Comparison of ENCODE assay signal across 10 mouse cellular contexts in the genomic region with DNA sequence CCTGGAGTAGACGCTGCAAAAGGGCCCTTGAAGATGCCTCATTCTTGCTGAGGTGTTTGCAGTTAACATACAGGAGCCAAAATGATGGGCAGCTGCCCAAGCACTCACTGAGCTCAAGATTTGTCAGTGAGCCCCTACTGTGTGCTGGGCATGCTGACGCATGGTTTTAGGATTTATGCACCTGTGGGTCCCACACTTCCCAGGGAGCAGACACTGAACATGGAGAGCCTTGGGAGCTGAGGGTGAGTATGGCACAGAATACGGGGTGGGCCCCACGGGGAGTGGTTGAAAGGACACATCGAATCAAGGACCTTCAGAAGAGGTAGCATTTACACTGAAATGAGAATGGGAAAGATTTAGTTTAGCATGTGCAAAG. TPM values are rescaled to one million over a fixed set of nuclear protein-coding genes. Genes with fewer than 3 reads are reported as not detected.
A peak's percentile ranks its signal among the peaks of the same experiment; 100 is the strongest.
DNase-seq lines count a peak whose midpoint lies in the region; ATAC-seq lines count a peak whose summit lies in the region.
"Had no signal": no experiment of that assay in that cellular context is flagged by ENCODE, and none has a peak within 500 bp of the region (broad histone marks: within the 10 kb centered on the region; RNA-seq: fewer than 3 reads in every experiment).

No protein-coding gene starts in this region.

- ATAC-seq in heart, embryonic 13.5 days (ENCODE audit: extremely low read depth, insufficient number of reproducible peaks, low FRiP score, low TSS enrichment) = no peak
- ATAC-seq in midbrain, embryonic 12.5 days (ENCODE audit: low FRiP score, low read depth) = peak; percentile 32; the same call in 1 of the 2 replicates
- ATAC-seq in hindbrain, embryonic 16.5 days = peak; percentile 48
- no peak for ATAC-seq in stomach, embryonic 16.5 days (ENCODE audit: insufficient read depth, low FRiP score)
- ATAC-seq: liver, embryonic 12.5 days had no signal

- peak overlapping the region; percentile 40 for H3K4me2 ChIP-seq in heart, embryonic 13.5 days
- no peak overlapping the region for H3K4me2 ChIP-seq in midbrain, embryonic 12.5 days (replicated peaks)
- H3K4me2 ChIP-seq in hindbrain, embryonic 16.5 days (ENCODE audit: low read length) = peak overlapping the region; percentile 35
- no peak overlapping the region for H3K4me2 ChIP-seq in stomach, embryonic 16.5 days (ENCODE audit: low read depth, low read length)
- H3K4me2 ChIP-seq: liver, embryonic 12.5 days had no signal

- peak overlapping the region; percentile 79 for H3K27ac ChIP-seq in heart, embryonic 13.5 days (replicated peaks)
- peak overlapping the region; percentile 52; the same call in 1 of the 2 replicates for H3K27ac ChIP-seq in midbrain, embryonic 12.5 days (replicated peaks)
- H3K27ac ChIP-seq in midbrain, embryonic 10.5 days (replicated peaks) = no peak overlapping the region
- peak overlapping the region; percentile 74 for H3K27ac ChIP-seq in hindbrain, embryonic 16.5 days (ENCODE audit: low read depth, low read length)
- peak overlapping the region; percentile 60 for H3K27ac ChIP-seq in stomach, embryonic 16.5 days (ENCODE audit: low read length)
- H3K27ac ChIP-seq: liver, embryonic 12.5 days had no signal

- no peaks in the 10 kb centered on the region for H3K36me3 ChIP-seq in heart, embryonic 13.5 days
- H3K36me3 ChIP-seq in midbrain, embryonic 12.5 days = no peaks in the 10 kb centered on the region
- no peaks in the 10 kb centered on the region for H3K36me3 ChIP-seq in midbrain, embryonic 10.5 days
- H3K36me3 ChIP-seq in hindbrain, embryonic 16.5 days (ENCODE audit: control insufficient read depth, insufficient read depth, low read length) = no peaks in the 10 kb centered on the region
- H3K36me3 ChIP-seq in stomach, embryonic 16.5 days (ENCODE audit: control insufficient read depth, insufficient read depth, low read length) = no peaks in the 10 kb centered on the region
- H3K36me3 ChIP-seq: liver, embryonic 12.5 days had no signal

- no peaks in the 10 kb centered on the region for H3K27me3 ChIP-seq in heart, embryonic 13.5 days (replicated peaks)
- H3K27me3 ChIP-seq in midbrain, embryonic 12.5 days = no peaks in the 10 kb centered on the region
- no peaks in the 10 kb centered on the region for H3K27me3 ChIP-seq in midbrain, embryonic 10.5 days (ENCODE audit: low read depth, poor library complexity, severe bottlenecking)
- H3K27me3 ChIP-seq in hindbrain, embryonic 16.5 days (replicated peaks; ENCODE audit: control insufficient read depth, insufficient read depth, low read length) = no peaks in the 10 kb centered on the region
- H3K27me3 ChIP-seq in stomach, embryonic 16.5 days (ENCODE audit: control insufficient read depth, insufficient read depth, low read length) = no peaks in the 10 kb centered on the region
- H3K27me3 ChIP-seq: liver, embryonic 12.5 days had no signal

- peak overlapping the region; percentile 51; the same call in 1 of the 2 replicates for H3K9ac ChIP-seq in heart, embryonic 13.5 days
- no peak overlapping the region for H3K9ac ChIP-seq in midbrain, embryonic 12.5 days (replicated peaks)
- no peak overlapping the region for H3K9ac ChIP-seq in hindbrain, embryonic 16.5 days (ENCODE audit: low read depth, low read length)
- H3K9ac ChIP-seq in stomach, embryonic 16.5 days (ENCODE audit: low read length) = 0 out of 2 replicates have a peak overlapping the region, but pooled peaks have one; percentile 14
- H3K9ac ChIP-seq: liver, embryonic 12.5 days had no signal

- no peak for DNase-seq in heart, adult 9 months (ENCODE audit: low spot score in 2 of 2)
- no peak for DNase-seq in midbrain, embryonic 10.5 days (ENCODE audit: low spot score)
- no peak for DNase-seq in embryo, embryonic 11 days
- DNase-seq in kidney, postnatal 36 days = no peak

- peaks cover 16% of the 10 kb centered on the region for H3K4me1 ChIP-seq in heart, embryonic 13.5 days
- H3K4me1 ChIP-seq in midbrain, embryonic 12.5 days = peaks cover 9% of the 10 kb centered on the region; the same call in 1 of the 2 replicates
- no peaks in the 10 kb centered on the region for H3K4me1 ChIP-seq in midbrain, embryonic 10.5 days
- peaks cover 4% of the 10 kb centered on the region; the same call in 1 of the 2 replicates for H3K4me1 ChIP-seq in hindbrain, embryonic 16.5 days (ENCODE audit: control insufficient read depth, insufficient read depth, low read depth, low read length)
- peaks cover 10% of the 10 kb centered on the region; the same call in 1 of the 2 replicates for H3K4me1 ChIP-seq in stomach, embryonic 16.5 days (ENCODE audit: control insufficient read depth, insufficient read depth, low read length)
- H3K4me1 ChIP-seq: liver, embryonic 12.5 days had no signal

- H3K9me3 ChIP-seq in heart, embryonic 13.5 days = no peaks in the 10 kb centered on the region; the same call in 1 of the 2 replicates
- no peaks in the 10 kb centered on the region for H3K9me3 ChIP-seq in midbrain, embryonic 12.5 days
- 0 out of 2 replicates have a peak, but pooled peaks cover 3% of the 10 kb centered on the region for H3K9me3 ChIP-seq in midbrain, embryonic 10.5 days (replicated peaks)
- H3K9me3 ChIP-seq in hindbrain, embryonic 16.5 days (ENCODE audit: control insufficient read depth, low read length) = 0 out of 2 replicates have a peak, but pooled peaks cover 2% of the 10 kb centered on the region
- H3K9me3 ChIP-seq in stomach, embryonic 16.5 days (replicated peaks; ENCODE audit: control insufficient read depth, low read length) = no peaks in the 10 kb centered on the region
- H3K9me3 ChIP-seq: liver, embryonic 12.5 days had no signal

- WGBS in heart, embryonic 13.5 days = 59% methylated on average over 5 of the region's 5 CpGs
- WGBS in midbrain, embryonic 12.5 days = 79% methylated on average over 5 of the region's 5 CpGs
- 81% methylated on average over 5 of the region's 5 CpGs for WGBS in midbrain, embryonic 10.5 days
- 57% methylated on average over 5 of the region's 5 CpGs for WGBS in hindbrain, embryonic 16.5 days
- 78% methylated on average over 5 of the region's 5 CpGs for WGBS in stomach, embryonic 16.5 days

- no peak overlapping the region for H3K4me3 ChIP-seq in heart, embryonic 13.5 days
- H3K4me3 ChIP-seq in midbrain, embryonic 12.5 days = no peak overlapping the region
- H3K4me3 ChIP-seq in midbrain, embryonic 10.5 days = no peak overlapping the region
- peak overlapping the region; percentile 17; the same call in 1 of the 2 replicates for H3K4me3 ChIP-seq in hindbrain, embryonic 16.5 days (ENCODE audit: low read length)
- H3K4me3 ChIP-seq in stomach, embryonic 16.5 days (replicated peaks; ENCODE audit: low read length) = no peak overlapping the region
- H3K4me3 ChIP-seq: liver, embryonic 12.5 days had no signal

RNA-seq across cellular contexts. Expression of a gene that starts 0.2 kb away (rescaled TPM):
- polyA plus RNA-seq in heart, embryonic 13.5 days (2015; fragmentation: Nextera tagmentation; extraction: Ambion mirVana) = 0.09 and 0.36 TPM in 2 replicates
- 0.10 and 0.18 TPM in 2 replicates for polyA plus RNA-seq in midbrain, embryonic 12.5 days (2016; fragmentation: Nextera tagmentation; extraction: Ambion mirVana)
- not detected in 2 replicates for polyA plus RNA-seq in midbrain, embryonic 10.5 days (2016; fragmentation: Nextera tagmentation; extraction: Ambion mirVana)
- 3.5 and 3.6 TPM in 2 replicates for polyA plus RNA-seq in hindbrain, embryonic 16.5 days (2015; fragmentation: Nextera tagmentation; extraction: Ambion mirVana)
- 0.09 and 0.51 TPM in 2 replicates for polyA plus RNA-seq in stomach, embryonic 16.5 days (2015; fragmentation: Nextera tagmentation; extraction: Ambion mirVana)
- polyA plus RNA-seq: kidney, embryonic 14.5 days; liver, embryonic 12.5 days had no signal

Comparison
In these comparisons a context has a peak if more than half of its experiments do, and no peak if none do; other contexts are left out.
1. ATAC-seq: peak in midbrain, embryonic 12.5 days (single experiment) and hindbrain, embryonic 16.5 days (single experiment); none in heart, embryonic 13.5 days (single experiment) and stomach, embryonic 16.5 days (single experiment).
2. H3K4me2 ChIP-seq: peak in heart, embryonic 13.5 days (single experiment) and hindbrain, embryonic 16.5 days (single experiment); none in midbrain, embryonic 12.5 days (single experiment) and stomach, embryonic 16.5 days (single experiment).
3. H3K9ac ChIP-seq: peak in heart, embryonic 13.5 days (single experiment) and stomach, embryonic 16.5 days (single experiment); none in midbrain, embryonic 12.5 days (single experiment) and hindbrain, embryonic 16.5 days (single experiment).